Mouse (Mus musculus) kidney, embryonic 15.5 days (tissue): Measurements from ENCODE around the gene Pacs1. TPM values are rescaled to one million over a fixed set of nuclear protein-coding genes. Genes with fewer than 3 reads are reported as not detected.

Experiments used
- ATAC-seq: fragments of 200-750 bp; cut with Nextera tagmentation; replicated peaks from 2 replicates; pipeline ENCODE4 v1.8.0; 2017; ENCODE audit warnings: moderate TSS enrichment; ENCODE audit not compliant: low FRiP score
- H3K27ac ChIP-seq: fragments of 300-500 bp; sonication (generic); 2 replicates; pipeline ENCODE4 v1.5.1; 2015; ENCODE audit warnings: mild to moderate bottlenecking, inconsistent platforms
- H3K27me3 ChIP-seq: fragments of 300-500 bp; sonication (generic); 2 replicates; pipeline ENCODE4 v1.6.1; 2015; ENCODE audit warnings: inconsistent platforms
- H3K36me3 ChIP-seq: fragments of 300-500 bp; sonication (generic); 2 replicates; pipeline ENCODE4 v1.6.1; 2015; ENCODE audit warnings: inconsistent platforms
- H3K4me1 ChIP-seq: fragments of 300-500 bp; sonication (generic); 2 replicates; pipeline ENCODE4 v1.6.1; 2015; ENCODE audit warnings: inconsistent platforms
- H3K4me2 ChIP-seq: fragments of 300-500 bp; sonication (generic); 2 replicates; pipeline ENCODE4 v1.6.1; 2015; ENCODE audit warnings: moderate library complexity, mild to moderate bottlenecking, inconsistent platforms
- H3K4me3 ChIP-seq: fragments of 300-500 bp; sonication (generic); replicated peaks from 2 replicates; pipeline ENCODE4 v1.5.1; 2015; ENCODE audit warnings: mild to moderate bottlenecking, inconsistent platforms
- H3K9ac ChIP-seq: fragments of 300-500 bp; sonication (generic); 2 replicates; pipeline ENCODE4 v1.6.1; 2015; ENCODE audit warnings: mild to moderate bottlenecking, inconsistent platforms
- H3K9me3 ChIP-seq: fragments of 300-500 bp; sonication (generic); replicated peaks from 2 replicates; pipeline ENCODE4 v1.6.1; 2016; ENCODE audit warnings: inconsistent platforms
- WGBS: fragments of 180-500 bp; shearing (Covaris S2); methylation state at CpG from one replicate; pipeline ENCODE4 v1.1.7; 2015; ENCODE audit warnings: mixed read lengths; 5-methylcytosine and 5-hydroxymethylcytosine counted together
- polyA plus RNA-seq: library from polyadenylated mRNA; unstranded; fragments of >200 nt; fragmentation: Nextera tagmentation; extraction: Ambion mirVana; gene quantifications from 2 replicates; pipeline ENCODE4 v1.2.1, GENCODE M21; 2015

Gene Pacs1
- polyA plus RNA-seq = 23.2 and 25.0 TPM in 2 replicates

DNA sequence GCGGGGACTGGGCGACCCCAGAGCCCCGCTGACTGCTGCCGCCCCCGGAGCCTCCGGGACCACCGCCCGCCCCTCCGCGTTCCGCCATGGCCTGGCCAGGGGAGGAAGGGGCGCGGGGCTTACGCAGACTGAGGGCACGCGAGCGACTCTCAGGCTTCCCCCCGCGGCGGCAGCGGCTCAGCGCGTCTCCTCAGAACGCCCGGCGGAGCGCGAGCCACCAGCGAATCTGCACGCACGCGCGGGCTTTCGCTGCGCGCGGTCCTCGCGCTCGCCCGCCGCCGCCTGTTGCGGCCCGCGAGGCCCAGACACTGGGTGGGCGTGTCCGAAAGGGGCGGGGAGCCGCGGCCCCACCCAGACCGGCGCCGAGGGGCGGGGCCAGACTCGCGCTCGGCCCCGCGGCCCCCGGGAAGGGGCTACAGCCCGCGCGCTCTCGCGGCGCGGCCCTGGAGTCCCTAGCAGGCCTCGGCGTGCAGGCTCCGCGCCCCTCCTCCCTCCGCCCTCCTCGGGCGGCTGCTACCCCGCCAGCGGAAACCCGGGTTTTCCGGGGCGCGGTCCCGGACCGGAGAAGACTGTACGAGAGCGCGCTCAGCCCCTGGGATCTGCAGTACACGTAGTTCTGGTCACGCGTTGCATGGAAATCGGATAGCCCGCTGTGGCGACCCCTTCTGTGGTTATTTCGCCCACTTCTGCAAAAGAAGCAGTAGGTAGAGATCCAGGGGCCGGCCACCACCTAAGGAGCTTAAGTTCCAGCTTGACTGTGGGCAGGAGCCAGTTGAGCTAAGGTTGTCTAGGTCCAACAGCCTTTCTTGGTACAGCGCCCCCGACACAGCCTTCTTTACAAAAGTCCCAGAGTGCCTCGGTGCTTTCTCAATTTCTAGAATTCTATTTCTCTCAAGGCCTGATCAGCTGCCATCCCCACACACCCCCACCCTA lies at the start of gene Pacs1:
Gene Pacs1 (minus strand): TSS at position 319 of the 933 bp plus-strand sequence.
- peak within 1 kb of the TSS; percentile 93 for H3K9ac ChIP-seq
- H3K9me3 ChIP-seq = no peaks in the 10 kb centered on the region
- H3K27me3 ChIP-seq = no peaks in the 10 kb centered on the region
- peaks cover 43% of the 10 kb centered on the region for H3K36me3 ChIP-seq
- peaks cover 36% of the 10 kb centered on the region for H3K4me1 ChIP-seq
- peak within 1 kb of the TSS; percentile 86 for H3K4me2 ChIP-seq
- ATAC-seq = peak; percentile 92
- peak within 1 kb of the TSS; percentile 93 for H3K27ac ChIP-seq
- WGBS = under 1% methylated on average over 88 of the region's 97 CpGs
- peak within 1 kb of the TSS; percentile 86 for H3K4me3 ChIP-seq

DNA sequence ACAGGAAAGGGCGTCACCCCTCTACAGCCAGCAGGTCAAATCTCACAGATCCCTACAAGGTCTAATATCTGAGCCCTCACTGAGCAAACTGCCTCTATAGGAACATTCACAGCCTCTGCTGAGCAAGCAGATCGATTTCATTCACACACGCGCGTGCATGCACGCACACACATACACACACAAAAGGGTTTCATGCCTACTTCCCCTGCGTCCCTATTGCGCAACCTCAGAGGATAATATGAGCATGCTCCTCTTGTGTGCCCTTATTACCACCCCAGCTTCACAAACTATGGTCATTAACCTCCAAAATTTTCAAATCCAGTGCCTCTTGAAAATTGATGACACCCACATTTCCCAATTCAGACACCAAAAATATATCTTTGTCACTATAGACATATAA lies 40.3 kb upstream of the Pacs1 start:
- Histone ChIP-seq H3K4me1 (no peaks in the 10 kb centered on the region), H3K4me3 (no peak overlapping the region), H3K27ac (no peak overlapping the region), H3K9ac (no peak overlapping the region), H3K4me2 (no peak overlapping the region), H3K27me3 (no peaks in the 10 kb centered on the region), H3K36me3 (no peaks in the 10 kb centered on the region), H3K9me3 (peaks cover 10% of the 10 kb centered on the region)
- ATAC-seq = no peak
- WGBS = 92% methylated on average over 8 of the region's 8 CpGs

- 81% methylated on average over 7 of the region's 7 CpGs for WGBS
- H3K36me3 ChIP-seq = peaks cover 6% of the 10 kb centered on the region
- ATAC-seq = no peak
- no peak overlapping the region for H3K27ac ChIP-seq
- no peaks in the 10 kb centered on the region for H3K9me3 ChIP-seq
- H3K4me1 ChIP-seq = peaks cover 5% of the 10 kb centered on the region; the same call in 1 of the 2 replicates
- H3K9ac ChIP-seq = no peak overlapping the region
- no peak overlapping the region for H3K4me2 ChIP-seq
- H3K27me3 ChIP-seq = peaks cover 7% of the 10 kb centered on the region; the same call in 1 of the 2 replicates
- no peak overlapping the region for H3K4me3 ChIP-seq
Observed at GRCm38 (mm10) chr19:5309025-5309424, 36.1 kb upstream of the Pacs1 start.

DNA sequence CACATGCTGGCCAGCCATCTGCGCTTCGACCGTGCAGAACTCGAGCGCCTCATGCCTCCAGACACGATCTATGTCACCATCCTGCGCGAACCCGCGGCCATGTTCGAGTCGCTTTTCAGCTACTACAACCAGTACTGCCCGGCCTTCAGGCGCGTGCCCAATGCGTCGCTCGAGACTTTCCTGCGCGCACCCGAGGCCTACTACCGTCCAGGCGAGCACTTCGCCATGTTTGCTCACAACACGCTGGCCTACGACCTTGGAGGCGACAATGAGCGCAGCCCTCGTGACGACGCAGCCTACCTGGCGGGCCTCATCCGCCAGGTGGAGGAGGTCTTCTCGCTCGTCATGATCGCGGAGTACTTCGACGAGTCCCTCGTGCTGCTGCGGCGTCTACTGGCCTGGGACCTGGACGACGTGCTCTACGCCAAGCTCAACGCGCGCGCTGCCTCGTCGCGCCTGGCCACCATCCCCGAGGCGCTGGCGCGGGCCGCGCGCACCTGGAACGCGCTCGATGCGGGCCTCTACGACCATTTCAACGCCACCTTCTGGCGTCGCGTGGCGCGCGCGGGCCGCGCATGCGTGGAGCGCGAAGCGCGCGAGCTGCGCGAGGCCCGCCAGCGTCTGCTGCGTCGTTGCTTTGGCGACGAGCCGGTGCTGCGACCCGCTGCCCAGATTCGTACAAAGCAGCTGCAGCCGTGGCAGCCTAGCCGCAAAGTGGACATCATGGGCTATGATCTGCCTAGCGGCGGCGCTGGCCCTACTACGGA lies 34.2 kb upstream of the Pacs1 start:
- no peak for ATAC-seq
- WGBS = 47% methylated on average over 98 of the region's 98 CpGs
- peaks cover 6% of the 10 kb centered on the region for H3K36me3 ChIP-seq
- H3K4me2 ChIP-seq = peak overlapping the region; percentile 52
- peaks cover 7% of the 10 kb centered on the region; the same call in 1 of the 2 replicates for H3K27me3 ChIP-seq
- peak overlapping the region; percentile 23 for H3K4me3 ChIP-seq
- H3K9ac ChIP-seq = no peak overlapping the region
- peaks cover 5% of the 10 kb centered on the region; the same call in 1 of the 2 replicates for H3K4me1 ChIP-seq
- H3K27ac ChIP-seq = no peak overlapping the region
- no peaks in the 10 kb centered on the region for H3K9me3 ChIP-seq

DNA sequence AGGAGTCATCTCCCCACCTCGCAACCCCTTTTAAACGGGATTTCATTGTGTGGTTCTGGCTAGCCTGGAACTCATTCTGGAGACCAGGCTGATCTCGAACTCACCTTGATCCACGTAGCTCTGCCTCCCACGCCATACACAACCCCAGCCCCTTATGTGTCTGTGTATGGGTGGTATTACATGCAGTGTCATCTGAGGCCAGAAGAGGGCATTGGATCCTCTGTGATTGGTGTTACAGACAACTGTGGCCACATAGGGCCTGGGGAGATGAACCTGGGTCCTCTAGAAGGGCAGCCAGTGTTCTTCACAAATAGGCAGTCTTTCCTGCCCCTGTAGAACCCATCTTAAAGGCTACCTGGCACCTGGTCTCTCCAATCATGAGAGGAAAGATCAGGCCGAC lies 33.4 kb upstream of the Pacs1 start:
- H3K27ac ChIP-seq = no peak overlapping the region
- no peak overlapping the region for H3K9ac ChIP-seq
- H3K4me1 ChIP-seq = peaks cover 5% of the 10 kb centered on the region; the same call in 1 of the 2 replicates
- H3K36me3 ChIP-seq = peaks cover 6% of the 10 kb centered on the region
- WGBS = 93% methylated on average over 6 of the region's 6 CpGs
- no peaks in the 10 kb centered on the region for H3K9me3 ChIP-seq
- ATAC-seq = no peak
- no peak overlapping the region for H3K4me3 ChIP-seq
- H3K27me3 ChIP-seq = peaks cover 7% of the 10 kb centered on the region; the same call in 1 of the 2 replicates
- no peak overlapping the region for H3K4me2 ChIP-seq

DNA sequence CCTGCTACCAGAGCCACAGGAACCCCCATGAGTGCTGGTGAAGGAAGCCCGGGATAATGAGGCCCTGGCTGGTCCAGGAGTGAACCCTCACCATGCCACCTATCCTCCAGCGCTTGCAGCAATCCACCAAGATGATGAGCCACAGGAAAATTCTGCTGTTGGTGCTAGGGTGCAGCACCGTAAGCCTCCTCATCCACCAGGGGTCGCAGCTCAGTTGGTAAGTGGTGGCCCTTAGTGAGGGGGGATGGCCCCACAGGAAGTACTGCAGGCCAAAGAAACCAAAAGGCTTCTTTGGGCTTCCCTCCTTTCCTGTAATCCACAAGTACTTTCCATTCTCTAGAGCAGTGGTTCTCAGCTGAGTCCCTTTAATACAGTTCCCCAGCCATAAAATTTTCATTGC lies 29.5 kb upstream of the Pacs1 start:
- ATAC-seq = no peak
- Histone ChIP-seq H3K27me3 (peaks cover 9% of the 10 kb centered on the region), H3K27ac (no peak overlapping the region), H3K4me3 (no peak overlapping the region), H3K4me1 (peaks cover 20% of the 10 kb centered on the region), H3K9me3 (no peaks in the 10 kb centered on the region), H3K36me3 (no peaks in the 10 kb centered on the region), H3K9ac (no peak overlapping the region), H3K4me2 (no peak overlapping the region)
- 20% methylated on average over 4 of the region's 4 CpGs for WGBS

- Histone ChIP-seq H3K9ac (no peak overlapping the region), H3K4me2 (no peak overlapping the region), H3K36me3 (no peaks in the 10 kb centered on the region), H3K4me1 (peaks cover 34% of the 10 kb centered on the region), H3K27ac (no peak overlapping the region), H3K9me3 (no peaks in the 10 kb centered on the region), H3K4me3 (no peak overlapping the region), H3K27me3 (peaks cover 11% of the 10 kb centered on the region; the same call in 1 of the 2 replicates)
- no peak for ATAC-seq
- WGBS = 80% methylated on average over 6 of the region's 6 CpGs
Observed at GRCm38 (mm10) chr19:5300588-5300987, 27.7 kb upstream of the Pacs1 start.

- Histone ChIP-seq H3K36me3 (peaks cover 12% of the 10 kb centered on the region), H3K4me1 (peaks cover 45% of the 10 kb centered on the region), H3K4me3 (peak within 1 kb of the TSS; percentile 51), H3K9me3 (no peaks in the 10 kb centered on the region), H3K4me2 (peak within 1 kb of the TSS; percentile 84), H3K27ac (peak within 1 kb of the TSS; percentile 56; the same call in 1 of the 2 replicates), H3K9ac (peak within 1 kb of the TSS; percentile 66), H3K27me3 (peaks cover 11% of the 10 kb centered on the region; the same call in 1 of the 2 replicates)
- ATAC-seq = no peak
- WGBS = 7% methylated on average over 32 of the region's 32 CpGs
Observed at GRCm38 (mm10) chr19:5297903-5298800, 25.2 kb upstream of the Pacs1 start, which contains the start of gene Gal3st3. Gene Gal3st3 (plus strand): TSS chr19:5298331.

DNA sequence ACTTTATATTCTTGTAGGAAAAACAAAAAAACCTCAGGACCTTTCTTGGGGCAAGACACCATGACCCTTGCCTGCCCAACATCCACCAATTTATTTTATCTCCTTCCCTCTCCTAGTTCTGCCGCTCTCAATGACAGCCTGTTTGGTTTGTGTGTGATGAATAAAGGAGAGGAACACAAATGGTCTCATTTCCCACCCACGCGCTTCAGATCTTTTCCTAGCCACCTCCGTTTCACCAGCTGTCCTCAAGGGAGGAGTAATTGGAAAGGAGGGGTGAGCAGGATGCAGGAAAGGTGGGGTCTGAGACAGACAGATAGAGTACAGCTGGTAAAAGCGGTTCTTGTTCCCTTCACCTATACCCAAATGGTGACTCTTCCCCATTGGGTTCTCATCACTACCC lies 23.7 kb upstream of the Pacs1 start:
- H3K36me3 ChIP-seq = peaks cover 27% of the 10 kb centered on the region
- peaks cover 48% of the 10 kb centered on the region for H3K4me1 ChIP-seq
- H3K27me3 ChIP-seq = peaks cover 11% of the 10 kb centered on the region; the same call in 1 of the 2 replicates
- peak overlapping the region; percentile 71; the same call in 1 of the 2 replicates for H3K4me2 ChIP-seq
- ATAC-seq = no peak
- H3K27ac ChIP-seq = no peak overlapping the region
- no peaks in the 10 kb centered on the region for H3K9me3 ChIP-seq
- 29% methylated on average over 5 of the region's 5 CpGs for WGBS
- H3K4me3 ChIP-seq = no peak overlapping the region
- no peak overlapping the region; the same call in 1 of the 2 replicates for H3K9ac ChIP-seq

DNA sequence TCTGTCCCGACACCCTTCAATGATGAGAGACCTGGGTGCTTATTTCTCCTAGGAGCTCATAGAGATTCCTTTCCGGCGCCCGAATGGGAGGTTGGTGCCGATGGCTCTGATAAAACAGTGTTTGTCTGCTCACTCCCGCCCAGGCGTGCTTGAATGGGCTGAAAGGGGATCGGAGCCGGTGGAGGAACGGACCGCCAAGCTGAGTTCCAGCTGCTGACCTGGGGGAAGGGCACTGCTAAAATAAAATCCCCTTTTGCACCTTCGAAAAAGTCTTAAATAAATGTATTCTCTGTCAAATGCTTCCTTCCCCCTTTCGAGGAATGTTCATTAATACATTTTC lies 22.8 kb upstream of the Pacs1 start:
- Histone ChIP-seq H3K27ac (peak overlapping the region; percentile 91), H3K9me3 (no peaks in the 10 kb centered on the region), H3K27me3 (peaks cover 11% of the 10 kb centered on the region; the same call in 1 of the 2 replicates), H3K4me1 (peaks cover 48% of the 10 kb centered on the region), H3K36me3 (peaks cover 36% of the 10 kb centered on the region), H3K4me2 (peak overlapping the region; percentile 71), H3K9ac (peak overlapping the region; percentile 66), H3K4me3 (peak overlapping the region; percentile 94)
- ATAC-seq = peak; percentile 57
- 6% methylated on average over 13 of the region's 13 CpGs for WGBS
